Mouse (Mus musculus) ES-E14 (cell line): ENCODE measurements at regions not wholly inside any gene's neighbourhood (a gene's known extent, or its start where the extent isn't known, plus 50 kb on each side); places are given as distances from the start of the nearest gene placed in this dataset.

Source experiments
- CHD2 ChIP-seq: IDR thresholded peaks from 2 replicates; pipeline ENCODE4 v1.6.1; 2014; ENCODE audit warnings: mild to moderate bottlenecking, low read depth, low read length, inconsistent platforms
- HCFC1 ChIP-seq: IDR thresholded peaks from 2 replicates; pipeline ENCODE4 v1.6.1; 2012; ENCODE audit warnings: low read length, inconsistent platforms, borderline replicate concordance; ENCODE audit not compliant: insufficient read depth
- MAFK ChIP-seq: IDR thresholded peaks from 2 replicates; pipeline ENCODE4 v1.6.1; 2014; ENCODE audit warnings: mild to moderate bottlenecking, low read depth, low read length, inconsistent platforms; ENCODE audit not compliant: insufficient read depth
- ZNF384 ChIP-seq: IDR thresholded peaks from 2 replicates; pipeline ENCODE4 v1.6.1; 2012; ENCODE audit warnings: low read depth, low read length, inconsistent platforms

DNA sequence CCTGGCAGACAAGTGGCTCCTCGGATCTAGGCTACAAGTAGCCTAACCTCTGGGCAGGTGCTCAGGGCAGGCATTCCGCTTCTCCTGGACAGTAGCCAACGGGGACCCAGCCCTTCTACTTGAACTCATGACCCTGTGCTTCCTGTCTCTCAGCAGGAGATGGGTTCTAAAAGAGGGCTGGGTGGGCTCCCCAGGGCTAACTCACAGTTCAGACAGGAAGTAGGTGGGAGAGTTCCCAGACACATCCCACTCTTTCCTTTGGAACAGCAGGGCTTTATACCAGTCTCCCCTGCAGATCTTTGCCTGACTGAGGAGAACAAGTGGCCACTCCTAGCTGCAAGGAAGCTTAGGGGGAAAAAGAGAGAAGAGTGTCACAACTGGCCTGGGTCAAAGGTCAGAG lies 62.0 kb upstream of the Smndc1 start:
- TF ChIP-seq MAFK (no peak), ZNF384 (no peak), HCFC1 (no peak), CHD2 (no peak)
